8 mouse cellular contexts compared by ENCODE assay signal in the genomic region with DNA sequence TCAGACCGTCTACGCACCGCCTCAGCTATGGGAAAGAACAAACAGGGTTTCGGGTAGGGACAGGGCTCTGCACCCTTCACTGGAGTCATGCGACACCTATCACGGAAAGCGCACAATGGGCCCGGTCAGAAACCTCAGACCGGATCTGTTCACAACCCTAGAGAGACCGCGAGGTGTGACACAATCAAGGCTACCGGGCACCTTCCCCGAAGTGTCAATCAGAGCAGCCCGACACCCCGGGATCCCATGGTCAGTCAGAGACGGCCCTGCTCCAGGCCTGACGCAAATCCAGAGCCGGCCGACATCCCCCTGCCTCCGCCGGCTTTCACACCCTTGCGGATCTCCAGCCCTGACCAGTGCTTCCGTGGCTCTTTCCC. TPM values are rescaled to one million over a fixed set of nuclear protein-coding genes. Genes with fewer than 3 reads are reported as not detected.
DNase-seq lines count a peak whose midpoint lies in the region; ATAC-seq and TF ChIP-seq lines count a peak whose summit lies in the region.

No protein-coding gene starts in this region.

- H3K4me1 ChIP-seq in heart, embryonic 13.5 days: peaks cover 10% of the 10 kb centered on the region
- peaks cover 2% of the 10 kb centered on the region for H3K4me1 ChIP-seq in ES-Bruce4 (ENCODE audit: control insufficient read depth, insufficient read depth, low read length)
- no peaks in the 10 kb centered on the region; the same call in 1 of the 2 replicates for H3K4me1 ChIP-seq in forebrain, embryonic 11.5 days (replicated peaks; ENCODE audit: control insufficient read depth, insufficient read depth, low read length)
- H3K4me1 ChIP-seq in liver, embryonic 11.5 days (replicated peaks; ENCODE audit: control insufficient read depth, insufficient read depth, low read length): peaks cover 4% of the 10 kb centered on the region; the same call in 1 of the 2 replicates
- H3K4me1 ChIP-seq in neural tube, embryonic 13.5 days (replicated peaks): peaks cover 20% of the 10 kb centered on the region

- no peak for TF ChIP-seq CTCF in ES-Bruce4 (IDR thresholded peaks at IDR 0.05; ENCODE audit: low read depth, low read length)

- no peak for TF ChIP-seq POLR2A in ES-Bruce4 (IDR thresholded peaks at IDR 0.05; ENCODE audit: insufficient read depth, low read length)

- H3K27ac ChIP-seq in heart, embryonic 13.5 days (replicated peaks): peak overlapping the region; percentile 77
- H3K27ac ChIP-seq in ES-Bruce4 (ENCODE audit: insufficient read depth, low read length): no peak overlapping the region
- peak overlapping the region; percentile 46; the same call in 1 of the 2 replicates for H3K27ac ChIP-seq in forebrain, embryonic 11.5 days (ENCODE audit: low read depth, low read length)
- H3K27ac ChIP-seq in liver, embryonic 11.5 days (ENCODE audit: low read depth, low read length): peak overlapping the region; percentile 59; the same call in 1 of the 2 replicates
- H3K27ac ChIP-seq in neural tube, embryonic 13.5 days (replicated peaks): peak overlapping the region; percentile 86

- ATAC-seq in heart, embryonic 13.5 days (ENCODE audit: extremely low read depth, insufficient number of reproducible peaks, low FRiP score, low TSS enrichment): peak; percentile 17
- ATAC-seq in forebrain, embryonic 11.5 days (replicated peaks; ENCODE audit: low FRiP score): peak; percentile 82
- peak; percentile 43 for ATAC-seq in liver, embryonic 11.5 days (replicated peaks; ENCODE audit: low FRiP score)
- peak; percentile 79 for ATAC-seq in neural tube, embryonic 13.5 days (ENCODE audit: low read depth)

- DNase-seq in heart, adult 9 months (ENCODE audit: low spot score in 2 of 2): no peak
- no peak for DNase-seq in forebrain, embryonic 11.5 days (ENCODE audit: low spot score)
- no peak for DNase-seq in liver, embryonic 11.5 days (ENCODE audit: low spot score)
- DNase-seq in layer of hippocampus, postnatal 10 days (ENCODE audit: low spot score in 2 of 2): no peak
- no peak for DNase-seq in ovary, postnatal 36 days (ENCODE audit: low spot score)

- peak overlapping the region; percentile 79 for H3K4me2 ChIP-seq in heart, embryonic 13.5 days
- peak overlapping the region; percentile 74 for H3K4me2 ChIP-seq in forebrain, embryonic 11.5 days (ENCODE audit: low read depth, low read length, severe bottlenecking)
- peak overlapping the region; percentile 86 for H3K4me2 ChIP-seq in liver, embryonic 11.5 days
- H3K4me2 ChIP-seq in neural tube, embryonic 13.5 days: peak overlapping the region; percentile 71

- H3K9ac ChIP-seq in heart, embryonic 13.5 days: peak overlapping the region; percentile 92
- peak overlapping the region; percentile 45 for H3K9ac ChIP-seq in ES-Bruce4 (ENCODE audit: low read depth, poor library complexity, severe bottlenecking)
- peak overlapping the region; percentile 77 for H3K9ac ChIP-seq in forebrain, embryonic 11.5 days (ENCODE audit: low read length)
- peak overlapping the region; percentile 76 for H3K9ac ChIP-seq in liver, embryonic 11.5 days (ENCODE audit: low read depth, low read length)
- peak overlapping the region; percentile 92 for H3K9ac ChIP-seq in neural tube, embryonic 13.5 days

- WGBS in heart, embryonic 13.5 days: under 1% methylated on average over 23 of the region's 23 CpGs
- under 1% methylated on average over 23 of the region's 23 CpGs for WGBS in forebrain, embryonic 11.5 days
- WGBS in liver, embryonic 11.5 days: 1% methylated on average over 23 of the region's 23 CpGs
- under 1% methylated on average over 23 of the region's 23 CpGs for WGBS in neural tube, embryonic 13.5 days

- no peaks in the 10 kb centered on the region for H3K36me3 ChIP-seq in heart, embryonic 13.5 days
- no peaks in the 10 kb centered on the region for H3K36me3 ChIP-seq in ES-Bruce4 (ENCODE audit: control insufficient read depth, insufficient read depth, low read length, poor library complexity, severe bottlenecking)
- no peaks in the 10 kb centered on the region for H3K36me3 ChIP-seq in forebrain, embryonic 11.5 days (ENCODE audit: control insufficient read depth, insufficient read depth, low read length)
- no peaks in the 10 kb centered on the region for H3K36me3 ChIP-seq in liver, embryonic 11.5 days (ENCODE audit: control insufficient read depth, insufficient read depth, low read length)
- no peaks in the 10 kb centered on the region for H3K36me3 ChIP-seq in neural tube, embryonic 13.5 days

- H3K4me3 ChIP-seq in heart, embryonic 13.5 days: peak overlapping the region; percentile 85
- peak overlapping the region; percentile 72 for H3K4me3 ChIP-seq in ES-Bruce4 (ENCODE audit: low read depth, low read length)
- H3K4me3 ChIP-seq in forebrain, embryonic 11.5 days (ENCODE audit: low read depth, low read length): peak overlapping the region; percentile 74
- H3K4me3 ChIP-seq in liver, embryonic 11.5 days (ENCODE audit: low read depth, low read length): peak overlapping the region; percentile 75
- peak overlapping the region; percentile 81 for H3K4me3 ChIP-seq in neural tube, embryonic 13.5 days

- H3K27me3 ChIP-seq in heart, embryonic 13.5 days (replicated peaks): no peaks in the 10 kb centered on the region
- no peaks in the 10 kb centered on the region for H3K27me3 ChIP-seq in ES-Bruce4 (ENCODE audit: control insufficient read depth, insufficient read depth, low read length, poor library complexity, severe bottlenecking)
- H3K27me3 ChIP-seq in forebrain, embryonic 11.5 days (ENCODE audit: control insufficient read depth, insufficient read depth, low read length): no peaks in the 10 kb centered on the region
- no peaks in the 10 kb centered on the region; the same call in 1 of the 2 replicates for H3K27me3 ChIP-seq in liver, embryonic 11.5 days (replicated peaks; ENCODE audit: control insufficient read depth, insufficient read depth, low read length)
- no peaks in the 10 kb centered on the region for H3K27me3 ChIP-seq in neural tube, embryonic 13.5 days

- TF ChIP-seq EP300 in ES-Bruce4 (IDR thresholded peaks at IDR 0.05; ENCODE audit: insufficient read depth, low read depth, low read length): no peak

- H3K9me3 ChIP-seq in heart, embryonic 13.5 days: no peaks in the 10 kb centered on the region
- no peaks in the 10 kb centered on the region for H3K9me3 ChIP-seq in ES-Bruce4 (replicated peaks; ENCODE audit: control insufficient read depth, insufficient read depth, low read length, poor library complexity, severe bottlenecking)
- H3K9me3 ChIP-seq in forebrain, embryonic 11.5 days (ENCODE audit: control insufficient read depth, low read length): no peaks in the 10 kb centered on the region
- no peaks in the 10 kb centered on the region for H3K9me3 ChIP-seq in liver, embryonic 11.5 days (ENCODE audit: control insufficient read depth, low read length)
- H3K9me3 ChIP-seq in neural tube, embryonic 13.5 days: no peaks in the 10 kb centered on the region

RNA-seq across cellular contexts. Expression of a gene that starts 0.4 kb away (rescaled TPM):
- 29.2 and 30.8 TPM in 2 replicates for polyA plus RNA-seq in heart, embryonic 13.5 days (2015; fragmentation: Nextera tagmentation; extraction: Ambion mirVana)
- polyA plus RNA-seq in ES-Bruce4 (2011; ENCODE audit: insufficient read depth, insufficient read length, low read depth, missing spikeins): 19.4 and 19.6 TPM in 2 replicates
- 34.0 and 44.6 TPM in 2 replicates for polyA plus RNA-seq in forebrain, embryonic 11.5 days (2014; fragmentation: Nextera tagmentation; extraction: Ambion mirVana)
- 15.4 and 16.9 TPM in 2 replicates for polyA plus RNA-seq in liver, embryonic 11.5 days (2014; fragmentation: Nextera tagmentation; extraction: Ambion mirVana)
- 52.1 and 52.8 TPM in 2 replicates for polyA plus RNA-seq in neural tube, embryonic 13.5 days (2015; fragmentation: Nextera tagmentation; extraction: Ambion mirVana)
- total RNA-seq in layer of hippocampus, postnatal 10 days (2021): 10 to 100 TPM; 30.6 to 35.2 TPM

RNA-seq across cellular contexts. Expression of a gene that starts 57.6 kb away (rescaled TPM):
- polyA plus RNA-seq in heart, embryonic 13.5 days (2015; fragmentation: Nextera tagmentation; extraction: Ambion mirVana): 16.7 and 19.6 TPM in 2 replicates
- 28.4 and 30.5 TPM in 2 replicates for polyA plus RNA-seq in ES-Bruce4 (2011; ENCODE audit: insufficient read depth, insufficient read length, low read depth, missing spikeins)
- 19.3 and 19.7 TPM in 2 replicates for polyA plus RNA-seq in forebrain, embryonic 11.5 days (2014; fragmentation: Nextera tagmentation; extraction: Ambion mirVana)
- polyA plus RNA-seq in liver, embryonic 11.5 days (2014; fragmentation: Nextera tagmentation; extraction: Ambion mirVana): 22.1 and 24.2 TPM in 2 replicates
- polyA plus RNA-seq in neural tube, embryonic 13.5 days (2015; fragmentation: Nextera tagmentation; extraction: Ambion mirVana): 24.3 and 24.6 TPM in 2 replicates
- total RNA-seq in layer of hippocampus, postnatal 10 days (2021): 10 to 100 TPM; 26.6 to 29.1 TPM

Comparison
In these comparisons a context has a peak if more than half of its experiments do, and no peak if none do; other contexts are left out.
1. ATAC-seq: peak in every context shown above with its lines; median percentile 82 in forebrain, embryonic 11.5 days; 79 in neural tube, embryonic 13.5 days; 43 in liver, embryonic 11.5 days; 17 in heart, embryonic 13.5 days.